Mouse (Mus musculus): ENCODE measurements around the gene Ncoa5. TPM values are rescaled to one million over a fixed set of nuclear protein-coding genes. Genes with fewer than 3 reads are reported as not detected.

Gene Ncoa5
- polyA plus RNA-seq, 1 experiment = 30.8 TPM

- H3K9me3 ChIP-seq (replicated peaks; ENCODE audit: control insufficient read depth, insufficient read depth, low read length, poor library complexity, severe bottlenecking) = no peaks in the 10 kb centered on the region
- TF ChIP-seq EP300 (IDR thresholded peaks at IDR 0.05; ENCODE audit: insufficient read depth, low read depth, low read length) (no peak), POLR2A (IDR thresholded peaks at IDR 0.05; ENCODE audit: insufficient read depth, low read length) (no peak), CTCF (IDR thresholded peaks at IDR 0.05; ENCODE audit: low read depth, low read length) (no peak)
- no peaks in the 10 kb centered on the region for H3K27me3 ChIP-seq (ENCODE audit: control insufficient read depth, insufficient read depth, low read length, poor library complexity, severe bottlenecking)
- H3K4me1 ChIP-seq (ENCODE audit: control insufficient read depth, insufficient read depth, low read length) = no peaks in the 10 kb centered on the region
- no peak overlapping the region for H3K27ac ChIP-seq (ENCODE audit: insufficient read depth, low read length)
- H3K36me3 ChIP-seq (ENCODE audit: control insufficient read depth, insufficient read depth, low read length, poor library complexity, severe bottlenecking) = no peaks in the 10 kb centered on the region
- no peak overlapping the region for H3K4me3 ChIP-seq (ENCODE audit: low read depth, low read length)
- no peak overlapping the region for H3K9ac ChIP-seq (ENCODE audit: low read depth, poor library complexity, severe bottlenecking)
These were observed 27.2 kb upstream of the Ncoa5 start for GRCm38 (mm10) chr2:165061638-165062433.

GRCm38 (mm10) chr2:165059961-165060360 lies 25.3 kb upstream of the Ncoa5 start:
- Histone ChIP-seq H3K27ac (ENCODE audit: insufficient read depth, low read length) (no peak overlapping the region), H3K4me3 (ENCODE audit: low read depth, low read length) (no peak overlapping the region), H3K36me3 (ENCODE audit: control insufficient read depth, insufficient read depth, low read length, poor library complexity, severe bottlenecking) (no peaks in the 10 kb centered on the region), H3K9ac (ENCODE audit: low read depth, poor library complexity, severe bottlenecking) (no peak overlapping the region), H3K4me1 (ENCODE audit: control insufficient read depth, insufficient read depth, low read length) (no peaks in the 10 kb centered on the region), H3K9me3 (replicated peaks; ENCODE audit: control insufficient read depth, insufficient read depth, low read length, poor library complexity, severe bottlenecking) (no peaks in the 10 kb centered on the region), H3K27me3 (ENCODE audit: control insufficient read depth, insufficient read depth, low read length, poor library complexity, severe bottlenecking) (no peaks in the 10 kb centered on the region)
- no peak for TF ChIP-seq POLR2A (IDR thresholded peaks at IDR 0.05; ENCODE audit: insufficient read depth, low read length)
- TF ChIP-seq CTCF (IDR thresholded peaks at IDR 0.05; ENCODE audit: low read depth, low read length) = no peak
- TF ChIP-seq EP300 (IDR thresholded peaks at IDR 0.05; ENCODE audit: insufficient read depth, low read depth, low read length) = no peak

GRCm38 (mm10) chr2:165056377-165057085 lies 21.9 kb upstream of the Ncoa5 start:
- no peak for TF ChIP-seq EP300 (IDR thresholded peaks at IDR 0.05; ENCODE audit: insufficient read depth, low read depth, low read length)
- TF ChIP-seq POLR2A (IDR thresholded peaks at IDR 0.05; ENCODE audit: insufficient read depth, low read length) = no peak
- Histone ChIP-seq H3K9ac (ENCODE audit: low read depth, poor library complexity, severe bottlenecking) (no peak overlapping the region), H3K9me3 (replicated peaks; ENCODE audit: control insufficient read depth, insufficient read depth, low read length, poor library complexity, severe bottlenecking) (no peaks in the 10 kb centered on the region), H3K4me1 (ENCODE audit: control insufficient read depth, insufficient read depth, low read length) (no peaks in the 10 kb centered on the region), H3K4me3 (ENCODE audit: low read depth, low read length) (no peak overlapping the region), H3K27ac (ENCODE audit: insufficient read depth, low read length) (no peak overlapping the region), H3K36me3 (ENCODE audit: control insufficient read depth, insufficient read depth, low read length, poor library complexity, severe bottlenecking) (no peaks in the 10 kb centered on the region), H3K27me3 (ENCODE audit: control insufficient read depth, insufficient read depth, low read length, poor library complexity, severe bottlenecking) (no peaks in the 10 kb centered on the region)

- TF ChIP-seq EP300 (IDR thresholded peaks at IDR 0.05; ENCODE audit: insufficient read depth, low read depth, low read length) (no peak), POLR2A (IDR thresholded peaks at IDR 0.05; ENCODE audit: insufficient read depth, low read length) (no peak), CTCF (IDR thresholded peaks at IDR 0.05; ENCODE audit: low read depth, low read length) (no peak)
- Histone ChIP-seq H3K36me3 (ENCODE audit: control insufficient read depth, insufficient read depth, low read length, poor library complexity, severe bottlenecking) (no peaks in the 10 kb centered on the region), H3K4me3 (ENCODE audit: low read depth, low read length) (peak overlapping the region; percentile 58), H3K27ac (ENCODE audit: insufficient read depth, low read length) (no peak overlapping the region), H3K9ac (ENCODE audit: low read depth, poor library complexity, severe bottlenecking) (no peak overlapping the region), H3K27me3 (ENCODE audit: control insufficient read depth, insufficient read depth, low read length, poor library complexity, severe bottlenecking) (no peaks in the 10 kb centered on the region), H3K9me3 (replicated peaks; ENCODE audit: control insufficient read depth, insufficient read depth, low read length, poor library complexity, severe bottlenecking) (no peaks in the 10 kb centered on the region), H3K4me1 (ENCODE audit: control insufficient read depth, insufficient read depth, low read length) (no peaks in the 10 kb centered on the region)
These were observed 21.2 kb upstream of the Ncoa5 start for GRCm38 (mm10) chr2:165055905-165056304.

- Histone ChIP-seq H3K27me3 (ENCODE audit: control insufficient read depth, insufficient read depth, low read length, poor library complexity, severe bottlenecking) (no peaks in the 10 kb centered on the region), H3K36me3 (ENCODE audit: control insufficient read depth, insufficient read depth, low read length, poor library complexity, severe bottlenecking) (no peaks in the 10 kb centered on the region), H3K9me3 (replicated peaks; ENCODE audit: control insufficient read depth, insufficient read depth, low read length, poor library complexity, severe bottlenecking) (no peaks in the 10 kb centered on the region), H3K27ac (ENCODE audit: insufficient read depth, low read length) (no peak within 1 kb of the TSS), H3K4me1 (ENCODE audit: control insufficient read depth, insufficient read depth, low read length) (no peaks in the 10 kb centered on the region), H3K9ac (ENCODE audit: low read depth, poor library complexity, severe bottlenecking) (no peak within 1 kb of the TSS), H3K4me3 (ENCODE audit: low read depth, low read length) (peak within 1 kb of the TSS; percentile 58)
- TF ChIP-seq POLR2A (IDR thresholded peaks at IDR 0.05; ENCODE audit: insufficient read depth, low read length) = no peak
- no peak for TF ChIP-seq CTCF (IDR thresholded peaks at IDR 0.05; ENCODE audit: low read depth, low read length)
These were observed 20.5 kb upstream of the Ncoa5 start, which contains the start of gene Cd40 for GRCm38 (mm10) chr2:165054888-165055852. Cd40 (plus strand) TSS chr2:165055627.
